Mouse (Mus musculus) kidney, adult 2 months (tissue): ENCODE data around the gene Tmem191c. TPM values are rescaled to one million over a fixed set of nuclear protein-coding genes. Genes with fewer than 3 reads are reported as not detected.

ENCODE experiments used
- DNase-seq: peaks from one replicate; pipeline ENCODE4 v3.0.0; 2021
- H3K27ac ChIP-seq: fragments of 200-500 bp; 2 replicates; pipeline ENCODE4 v1.5.1; 2012; ENCODE audit warnings: low read depth, low read length, control low read depth, inconsistent platforms; ENCODE audit not compliant: insufficient read depth
- H3K27me3 ChIP-seq: fragments of 200-500 bp; replicated peaks from 2 replicates; pipeline ENCODE4 v1.6.1; 2012; ENCODE audit warnings: mild to moderate bottlenecking, moderate library complexity, low read length, inconsistent platforms; ENCODE audit not compliant: control insufficient read depth, insufficient read depth
- H3K36me3 ChIP-seq: fragments of 200-500 bp; 2 replicates; pipeline ENCODE4 v1.6.1; 2012; ENCODE audit warnings: mild to moderate bottlenecking, moderate library complexity, low read length, inconsistent platforms; ENCODE audit not compliant: control insufficient read depth, insufficient read depth
- H3K4me1 ChIP-seq: fragments of 200-500 bp; 2 replicates; pipeline ENCODE4 v1.6.1; 2011; ENCODE audit warnings: low read length; ENCODE audit not compliant: control insufficient read depth, insufficient read depth
- H3K4me3 ChIP-seq: fragments of 200-500 bp; 2 replicates; pipeline ENCODE4 v1.5.1; 2011; ENCODE audit warnings: mild to moderate bottlenecking, low read depth, low read length, control low read depth; ENCODE audit not compliant: insufficient read depth
- CTCF ChIP-seq: fragments of 200-500 bp; conservative IDR thresholded peaks from 2 replicates; pipeline ENCODE4 v1.5.1; 2011; ENCODE audit warnings: low read depth, mild to moderate bottlenecking, control low read depth, low read length, moderate library complexity, mixed read lengths; ENCODE audit not compliant: insufficient read depth, insufficient read length
- POLR2A ChIP-seq: fragments of 200-500 bp; IDR thresholded peaks from one replicate; pipeline ENCODE4 v1.6.1; 2011; ENCODE audit warnings: low read depth, low read length, control low read depth
- WGBS: fragments of 180-500 bp; shearing (Covaris S2); methylation state at CpG from one replicate; pipeline ENCODE4 v1.1.7; 2018; 5-methylcytosine and 5-hydroxymethylcytosine counted together
- polyA plus RNA-seq: library from polyadenylated mRNA; depleted of rRNA; stranded (reverse); fragments of >200 nt; gene quantifications from 2 replicates; pipeline ENCODE4 v1.2.3, GENCODE M21; 2012

Tmem191c gene
- polyA plus RNA-seq, 1 experiment, result 7.7 TPM

DNA sequence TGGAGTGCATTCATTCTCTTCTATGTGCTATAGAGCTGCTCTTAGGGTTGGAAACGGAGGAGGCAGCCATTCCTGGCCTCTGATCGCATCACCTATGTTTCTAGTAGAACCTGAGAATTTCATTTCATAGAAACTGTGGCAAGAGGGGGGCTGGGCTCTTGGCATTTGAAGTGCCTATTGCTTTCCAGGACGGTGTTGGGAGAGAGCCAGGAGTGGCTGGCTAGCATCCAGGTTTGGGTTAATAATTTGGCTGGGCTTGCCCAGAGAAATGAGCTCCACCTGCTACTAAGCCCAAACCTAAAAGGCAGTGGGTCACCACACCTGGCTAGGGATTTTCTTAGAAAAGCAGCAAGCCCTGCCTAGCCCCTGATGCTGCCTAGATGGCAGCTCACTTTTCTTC is 24.3 kb upstream of the Tmem191c start:
- H3K27me3 ChIP-seq, result no peaks in the 10 kb centered on the region
- H3K36me3 ChIP-seq, result no peaks in the 10 kb centered on the region
- H3K27ac ChIP-seq, result no peak overlapping the region
- DNase-seq, result peak; percentile 97
- WGBS, result 27% methylated on average over 3 of the region's 3 CpGs
- H3K4me3 ChIP-seq, result no peak overlapping the region
- TF ChIP-seq CTCF (no peak), POLR2A (no peak)
- peaks cover 9% of the 10 kb centered on the region; the same call in 1 of the 2 replicates for H3K4me1 ChIP-seq

DNA sequence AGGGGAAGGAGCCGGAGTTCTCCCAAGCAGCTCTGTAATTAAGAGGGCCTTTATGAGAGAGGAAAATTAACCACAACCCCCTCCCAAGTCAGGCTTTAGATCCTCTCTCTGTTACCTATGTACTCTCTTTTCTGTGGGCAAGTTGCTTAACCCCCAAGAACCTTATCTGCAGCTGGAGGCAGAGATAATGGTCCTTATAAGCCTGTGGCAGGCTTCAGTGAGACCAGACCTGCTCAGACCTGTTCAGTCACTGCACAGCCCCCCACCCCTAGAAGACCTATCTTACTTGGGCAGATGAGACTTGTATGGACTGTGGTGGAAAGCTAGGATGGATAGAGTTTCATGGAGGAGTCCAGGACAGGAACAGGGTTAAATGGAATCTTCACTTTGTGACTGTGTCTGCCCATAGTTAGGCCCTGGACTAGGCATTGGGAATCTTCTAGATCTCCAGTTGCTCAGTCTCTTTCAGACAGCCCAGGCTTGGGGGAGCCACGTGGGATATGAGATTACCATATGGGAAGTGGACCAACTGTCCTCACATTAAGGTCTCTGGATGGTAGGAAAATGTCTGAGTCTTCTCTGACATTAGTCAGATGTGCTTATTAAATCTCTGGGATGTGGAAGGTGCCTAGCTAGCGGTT is 23.7 kb upstream of the Tmem191c start:
- WGBS, result 70% methylated on average over 3 of the region's 3 CpGs
- H3K4me3 ChIP-seq, result no peak overlapping the region
- H3K4me1 ChIP-seq, result peaks cover 9% of the 10 kb centered on the region; the same call in 1 of the 2 replicates
- H3K27me3 ChIP-seq, result no peaks in the 10 kb centered on the region
- no peak overlapping the region for H3K27ac ChIP-seq
- no peaks in the 10 kb centered on the region for H3K36me3 ChIP-seq
- TF ChIP-seq POLR2A, result no peak
- no peak for TF ChIP-seq CTCF
- DNase-seq, result no peak

- TF ChIP-seq CTCF (no peak), POLR2A (no peak)
- 85% methylated on average over 7 of the region's 7 CpGs for WGBS
- no peak for DNase-seq
- no peak overlapping the region for H3K27ac ChIP-seq
- peaks cover 4% of the 10 kb centered on the region; the same call in 1 of the 2 replicates for H3K4me1 ChIP-seq
- H3K36me3 ChIP-seq, result no peaks in the 10 kb centered on the region
- no peak overlapping the region for H3K4me3 ChIP-seq
- H3K27me3 ChIP-seq, result no peaks in the 10 kb centered on the region
These were observed 23.0 kb upstream of the Tmem191c start for GRCm38 (mm10) chr16:17252841-17253240.

DNA sequence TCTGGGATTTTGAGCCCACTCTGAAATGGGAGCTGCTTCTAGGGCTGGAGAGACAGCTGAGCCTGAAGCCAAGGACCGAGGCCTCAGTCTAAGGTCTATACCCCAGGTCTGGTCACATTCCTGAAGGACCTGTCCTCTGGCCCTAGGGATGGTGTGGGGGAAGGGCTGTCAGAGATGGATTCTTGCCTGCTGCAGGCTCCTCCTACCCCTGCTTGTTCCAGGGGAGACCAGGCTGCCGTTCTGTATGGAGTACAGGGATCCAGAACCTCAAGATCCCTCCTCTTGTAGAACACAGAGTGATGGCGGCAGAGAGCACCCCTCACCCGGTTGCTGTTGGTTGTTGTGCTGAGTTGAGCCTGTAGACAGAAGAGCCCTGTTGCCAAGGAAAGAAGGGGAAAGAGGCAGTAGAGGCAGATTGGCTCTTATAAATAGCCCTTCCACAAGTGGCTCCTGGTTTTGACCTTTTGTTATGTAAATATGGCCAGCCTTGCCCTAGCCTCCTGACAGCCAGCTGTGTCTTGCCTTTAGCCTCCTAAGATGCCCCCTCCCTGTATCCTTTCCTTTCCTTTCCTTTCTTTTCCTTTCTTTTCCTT is 21.8 kb upstream of the Tmem191c start:
- Histone ChIP-seq H3K4me3 (no peak overlapping the region), H3K27me3 (no peaks in the 10 kb centered on the region), H3K27ac (no peak overlapping the region), H3K36me3 (no peaks in the 10 kb centered on the region), H3K4me1 (peaks cover 4% of the 10 kb centered on the region; the same call in 1 of the 2 replicates)
- WGBS, result 53% methylated on average over 4 of the region's 4 CpGs
- DNase-seq, result no peak
- TF ChIP-seq CTCF, result no peak
- TF ChIP-seq POLR2A, result no peak

- H3K36me3 ChIP-seq, result no peaks in the 10 kb centered on the region
- peaks cover 4% of the 10 kb centered on the region; the same call in 1 of the 2 replicates for H3K4me1 ChIP-seq
- no peaks in the 10 kb centered on the region for H3K27me3 ChIP-seq
- no peak for DNase-seq
- TF ChIP-seq CTCF (no peak), POLR2A (no peak)
- H3K4me3 ChIP-seq, result no peak overlapping the region
- WGBS, result 77% methylated on average over 2 of the region's 2 CpGs
- H3K27ac ChIP-seq, result no peak overlapping the region
These were observed 20.6 kb upstream of the Tmem191c start for GRCm38 (mm10) chr16:17255270-17255669.

DNA sequence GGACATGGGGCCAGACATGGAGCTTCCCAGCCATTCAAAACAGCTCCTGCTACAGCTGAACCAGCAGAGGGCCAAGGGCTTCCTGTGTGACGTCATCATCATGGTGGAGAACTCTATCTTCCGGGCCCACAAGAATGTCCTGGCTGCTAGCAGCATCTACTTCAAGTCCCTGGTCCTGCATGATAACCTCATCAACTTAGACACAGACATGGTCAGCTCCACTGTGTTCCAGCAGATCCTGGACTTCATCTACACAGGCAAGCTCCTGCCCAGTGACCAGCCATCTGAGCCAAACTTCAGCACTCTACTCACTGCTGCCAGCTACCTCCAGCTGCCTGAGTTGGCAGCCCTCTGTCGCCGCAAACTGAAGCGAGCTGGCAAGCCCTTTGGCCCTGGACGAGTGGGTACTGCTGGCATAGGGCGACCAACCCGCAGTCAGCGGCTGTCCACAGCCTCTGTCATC is 18.5 kb upstream of the Tmem191c start:
- DNase-seq, result peak; percentile 55
- Histone ChIP-seq H3K36me3 (no peaks in the 10 kb centered on the region), H3K4me3 (no peak overlapping the region), H3K4me1 (0 out of 2 replicates have a peak, but pooled peaks cover under 1% of the 10 kb centered on the region), H3K27ac (no peak overlapping the region), H3K27me3 (no peaks in the 10 kb centered on the region)
- TF ChIP-seq CTCF (0 out of 2 replicates have a peak, but pooled peaks have one; percentile 10), POLR2A (no peak)
- 74% methylated on average over 9 of the region's 9 CpGs for WGBS

DNA sequence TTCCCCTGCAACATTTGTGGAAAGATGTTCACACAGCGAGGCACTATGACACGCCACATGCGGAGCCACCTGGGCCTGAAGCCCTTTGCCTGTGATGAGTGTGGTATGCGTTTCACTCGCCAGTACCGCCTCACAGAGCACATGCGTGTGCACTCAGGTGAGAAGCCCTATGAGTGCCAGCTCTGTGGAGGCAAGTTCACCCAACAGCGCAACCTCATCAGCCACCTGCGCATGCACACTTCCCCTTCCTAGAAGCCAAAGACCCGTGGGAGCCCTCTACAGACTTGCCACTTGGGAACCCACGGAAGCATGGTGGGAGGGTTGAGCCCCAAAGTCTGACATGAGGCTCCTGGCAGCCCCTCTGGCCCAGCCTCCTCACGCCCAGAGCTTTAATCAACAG is 17.0 kb upstream of the Tmem191c start:
- TF ChIP-seq CTCF (no peak), POLR2A (no peak)
- 87% methylated on average over 12 of the region's 12 CpGs for WGBS
- no peaks in the 10 kb centered on the region for H3K36me3 ChIP-seq

More for the DNA sequence above, 17.0 kb upstream of the Tmem191c start:
- no peak overlapping the region for H3K4me3 ChIP-seq
- no peak for DNase-seq
- no peak overlapping the region for H3K27ac ChIP-seq
- no peaks in the 10 kb centered on the region for H3K4me1 ChIP-seq
- no peaks in the 10 kb centered on the region for H3K27me3 ChIP-seq
